9 mouse cellular contexts compared by ENCODE assay signal in genomic region chr10:121423541-121424349, GRCm38 (mm10). TPM values are rescaled to one million over a fixed set of nuclear protein-coding genes. Genes with fewer than 3 reads are reported as not detected.
DNase-seq lines count a peak whose midpoint lies in the region; ATAC-seq and TF ChIP-seq lines count a peak whose summit lies in the region.
"Had no signal": no experiment of that assay in that cellular context is flagged by ENCODE, and none has a peak within 500 bp of the region (broad histone marks: within the 10 kb centered on the region; RNA-seq: fewer than 3 reads in every experiment).

No protein-coding gene starts in this region.

- no peaks in the 10 kb centered on the region for H3K36me3 ChIP-seq in heart, embryonic 16.5 days (ENCODE audit: control insufficient read depth, insufficient read depth)
- H3K36me3 ChIP-seq in midbrain, embryonic 16.5 days (ENCODE audit: control insufficient read depth, insufficient read depth, low read length), result no peaks in the 10 kb centered on the region

- no peak overlapping the region for H3K4me2 ChIP-seq in heart, embryonic 16.5 days (ENCODE audit: low read depth, low read length)
- H3K4me2 ChIP-seq in midbrain, embryonic 16.5 days (ENCODE audit: low read length), result no peak overlapping the region

- no peak overlapping the region; the same call in 1 of the 2 replicates for H3K9ac ChIP-seq in heart, embryonic 16.5 days (ENCODE audit: low read length)
- H3K9ac ChIP-seq in midbrain, embryonic 16.5 days (ENCODE audit: low read depth, low read length), result no peak overlapping the region; the same call in 1 of the 2 replicates

- 66% methylated on average over 16 of the region's 16 CpGs for WGBS in heart, embryonic 16.5 days
- 37% methylated on average over 16 of the region's 16 CpGs for WGBS in midbrain, embryonic 16.5 days

- TF ChIP-seq CTCF in layer of hippocampus, adult 2 months (conservative IDR thresholded peaks at IDR 0.05), result no peak

- peaks cover 78% of the 10 kb centered on the region for H3K4me1 ChIP-seq in brown adipose tissue, adult 24 weeks (ENCODE audit: control insufficient read depth, insufficient read depth, insufficient read length, low read length)
- H3K4me1 ChIP-seq in heart, embryonic 16.5 days (ENCODE audit: control insufficient read depth, insufficient read depth, low read length), result peaks cover 79% of the 10 kb centered on the region
- peaks cover 7% of the 10 kb centered on the region; the same call in 1 of the 2 replicates for H3K4me1 ChIP-seq in midbrain, embryonic 16.5 days (ENCODE audit: control insufficient read depth, insufficient read depth, low read length)

- no peak overlapping the region for H3K4me3 ChIP-seq in layer of hippocampus, adult 2 months
- no peak overlapping the region for H3K4me3 ChIP-seq in brown adipose tissue, adult 24 weeks (ENCODE audit: insufficient read depth, low read depth, low read length)
- no peak overlapping the region for H3K4me3 ChIP-seq in heart, embryonic 16.5 days (ENCODE audit: low read length)
- no peak overlapping the region for H3K4me3 ChIP-seq in midbrain, embryonic 16.5 days (ENCODE audit: low read depth, low read length)
- H3K4me3 ChIP-seq: erythroblast, embryonic 14.5 days had no signal

- DNase-seq in layer of hippocampus, adult 2 months (ENCODE audit: low spot score in 2 of 2), result no peak
- DNase-seq in layer of hippocampus, adult 9-10 months (ENCODE audit: low spot score), result no peak
- DNase-seq in adrenal gland, adult (ENCODE audit: inconsistent age in 2 of 2, low spot score in 1 of 2), result no peak
- no peak for DNase-seq in yolk sac, embryonic 10.5 days (ENCODE audit: low spot score)
- no peak for DNase-seq in gastrocnemius, adult 18-20 months (ENCODE audit: low spot score)

- H3K27me3 ChIP-seq in heart, embryonic 16.5 days (ENCODE audit: control insufficient read depth, insufficient read depth, low read length), result no peaks in the 10 kb centered on the region
- no peaks in the 10 kb centered on the region for H3K27me3 ChIP-seq in midbrain, embryonic 16.5 days (ENCODE audit: control insufficient read depth, insufficient read depth, low read depth, low read length)

- H3K9me3 ChIP-seq in heart, embryonic 16.5 days (replicated peaks; ENCODE audit: control insufficient read depth, low read length), result no peaks in the 10 kb centered on the region
- H3K9me3 ChIP-seq in midbrain, embryonic 16.5 days (replicated peaks; ENCODE audit: control insufficient read depth, low read length, poor library complexity, severe bottlenecking), result no peaks in the 10 kb centered on the region

- ATAC-seq in heart, embryonic 16.5 days (replicated peaks; ENCODE audit: extremely low read depth, insufficient read depth, low FRiP score), result no peak
- ATAC-seq in midbrain, embryonic 16.5 days, result no peak

- peak overlapping the region; percentile 46; the same call in 1 of the 2 replicates for H3K27ac ChIP-seq in layer of hippocampus, adult 2 months
- peak overlapping the region; percentile 13; the same call in 1 of the 2 replicates for H3K27ac ChIP-seq in brown adipose tissue, adult 24 weeks (replicated peaks; ENCODE audit: low read depth, low read length)
- peak overlapping the region; percentile 7 for H3K27ac ChIP-seq in heart, embryonic 16.5 days (ENCODE audit: low read length)
- 0 out of 2 replicates have a peak overlapping the region, but pooled peaks have one; percentile 19 for H3K27ac ChIP-seq in midbrain, embryonic 16.5 days (ENCODE audit: low read length)

RNA-seq across cellular contexts. Expression of gene Rassf3, which starts 52.4 kb away (rescaled TPM):
- 1 to 10 TPM; 8.8 to 9.3 TPM for total RNA-seq in layer of hippocampus, adult 2 months (2021)
- polyA plus RNA-seq in brown adipose tissue, adult 24 weeks (2012; ENCODE audit: insufficient read depth, insufficient read length, missing spikeins), result 17.3 and 25.1 TPM in 2 replicates
- 24.1 and 24.8 TPM in 2 replicates for polyA plus RNA-seq in heart, embryonic 16.5 days (2015; fragmentation: Nextera tagmentation; extraction: Ambion mirVana)
- polyA plus RNA-seq in midbrain, embryonic 16.5 days (2015; fragmentation: Nextera tagmentation; extraction: Ambion mirVana), result 4.2 and 4.6 TPM in 2 replicates
- 10 to 100 TPM; 34.7 to 47.5 TPM for total RNA-seq in gastrocnemius, adult 18-20 months (2021)

RNA-seq across cellular contexts. Expression of gene Gns, which starts 58.9 kb away (rescaled TPM):
- 10 to 100 TPM; 78.8 to 83.5 TPM for total RNA-seq in layer of hippocampus, adult 2 months (2021)
- 66.8 and 68.6 TPM in 2 replicates for polyA plus RNA-seq in brown adipose tissue, adult 24 weeks (2012; ENCODE audit: insufficient read depth, insufficient read length, missing spikeins)
- polyA plus RNA-seq in heart, embryonic 16.5 days (2015; fragmentation: Nextera tagmentation; extraction: Ambion mirVana), result 29.0 and 31.9 TPM in 2 replicates
- 38.3 and 38.6 TPM in 2 replicates for polyA plus RNA-seq in midbrain, embryonic 16.5 days (2015; fragmentation: Nextera tagmentation; extraction: Ambion mirVana)
- 10 to 100 TPM; 26.8 to 29.2 TPM for total RNA-seq in gastrocnemius, adult 18-20 months (2021)
